Mouse (Mus musculus) urinary bladder, postnatal 14 days (tissue): Measurements from ENCODE around the gene Htr5b.

ENCODE experiments used
- DNase-seq: peaks from one replicate; pipeline ENCODE4 v3.0.0; 2021; ENCODE audit warnings: low spot score

Htr5b gene

GRCm38 (mm10) chr1:121528399-121528720, at the start of gene Htr5b:
Gene Htr5b (minus strand): TSS chr1:121528465.
- no peak for DNase-seq

- no peak for DNase-seq
Measured at GRCm38 (mm10) chr1:121577491-121577890, 49.2 kb upstream of the Htr5b start.

- DNase-seq = no peak
Measured at GRCm38 (mm10) chr1:121570522-121570921, 42.3 kb upstream of the Htr5b start.

GRCm38 (mm10) chr1:121567521-121568489, 39.5 kb upstream of the Htr5b start, which contains the start of gene Ddx18:
Gene Ddx18 (minus strand): TSS chr1:121567989.
- peak; percentile 97 for DNase-seq

GRCm38 (mm10) chr1:121557861-121558260, 29.6 kb upstream of the Htr5b start:
- DNase-seq = peak; percentile 16

GRCm38 (mm10) chr1:121551457-121551835, 23.2 kb upstream of the Htr5b start:
- no peak for DNase-seq

- DNase-seq = no peak
Measured at GRCm38 (mm10) chr1:121550801-121551456, 22.7 kb upstream of the Htr5b start.

- DNase-seq = no peak
Measured at GRCm38 (mm10) chr1:121549456-121549855, 21.2 kb upstream of the Htr5b start.

- DNase-seq = no peak
Measured at GRCm38 (mm10) chr1:121548667-121549066, 20.4 kb upstream of the Htr5b start.

- no peak for DNase-seq
Measured at GRCm38 (mm10) chr1:121546844-121547243, 18.6 kb upstream of the Htr5b start.

- DNase-seq = no peak
Measured at GRCm38 (mm10) chr1:121540361-121540760, 12.1 kb upstream of the Htr5b start.

- no peak for DNase-seq
Measured at GRCm38 (mm10) chr1:121531439-121531838, 3.2 kb upstream of the Htr5b start.

- DNase-seq = no peak
Measured at GRCm38 (mm10) chr1:121529286-121529685, 1.0 kb upstream of the Htr5b start.

- no peak for DNase-seq
Measured at GRCm38 (mm10) chr1:121527600-121528398, 466 bp downstream of the Htr5b start.

- no peak for DNase-seq
Measured at GRCm38 (mm10) chr1:121527061-121527460, 1.2 kb downstream of the Htr5b start.

GRCm38 (mm10) chr1:121518609-121519008, 9.7 kb downstream of the Htr5b start:
- DNase-seq = no peak

GRCm38 (mm10) chr1:121511966-121512365, 16.3 kb downstream of the Htr5b start:
- DNase-seq = no peak

- no peak for DNase-seq
Measured at GRCm38 (mm10) chr1:121511186-121511585, 17.1 kb downstream of the Htr5b start.

- no peak for DNase-seq
Measured at GRCm38 (mm10) chr1:121510420-121511140, 17.7 kb downstream of the Htr5b start.

GRCm38 (mm10) chr1:121508729-121509128, 19.5 kb downstream of the Htr5b start:
- DNase-seq = no peak

- no peak for DNase-seq
Measured at GRCm38 (mm10) chr1:121497093-121497492, 31.2 kb downstream of the Htr5b start.

- DNase-seq = no peak
Measured at GRCm38 (mm10) chr1:121490241-121490640, 38.0 kb downstream of the Htr5b start.
